Mouse (Mus musculus): ENCODE measurements at regions not wholly inside any gene's neighbourhood (a gene's known extent, or its start where the extent isn't known, plus 50 kb on each side); places are given as distances from the start of the nearest gene placed in this dataset.

DNA sequence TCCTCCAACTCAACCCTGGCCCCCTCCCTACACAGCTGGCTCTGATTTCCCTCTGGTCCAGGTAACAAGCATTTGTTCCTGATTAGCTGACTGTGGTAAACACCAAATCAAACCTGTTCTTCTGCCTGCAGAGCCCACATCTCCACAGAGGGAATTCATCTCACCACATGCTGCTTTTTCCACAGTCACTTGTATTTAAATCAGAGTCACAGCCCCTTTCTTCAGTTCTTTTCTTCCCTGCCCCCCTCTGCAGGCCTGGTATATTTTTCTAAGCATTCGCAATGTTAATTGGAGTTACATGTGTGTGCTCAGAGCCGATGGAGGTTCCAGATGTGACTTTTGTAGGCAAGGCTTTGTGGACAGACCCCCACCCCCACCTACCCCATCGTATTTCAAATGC is 221.5 kb upstream of the Sox11 start:
- TF ChIP-seq CTCF (IDR thresholded peaks at IDR 0.05; ENCODE audit: extremely low read depth, insufficient read length, insufficient replicate concordance, low read depth, low read length) (no peak), POLR2A (IDR thresholded peaks at IDR 0.05; ENCODE audit: low read depth, low read length) (no peak)
- Histone ChIP-seq H3K4me3 (ENCODE audit: low read depth, low read length) (no peak overlapping the region), H3K27ac (ENCODE audit: insufficient read depth, low read depth, low read length) (no peak overlapping the region), H3K27me3 (ENCODE audit: control insufficient read depth, insufficient read depth, low read length) (no peaks in the 10 kb centered on the region), H3K4me1 (ENCODE audit: control insufficient read depth, insufficient read depth, insufficient read length, low read length) (no peaks in the 10 kb centered on the region), H3K36me3 (ENCODE audit: control insufficient read depth, insufficient read depth, low read length) (no peaks in the 10 kb centered on the region)
- WGBS = 68% methylated on average over 3 of the region's 3 CpGs

DNA sequence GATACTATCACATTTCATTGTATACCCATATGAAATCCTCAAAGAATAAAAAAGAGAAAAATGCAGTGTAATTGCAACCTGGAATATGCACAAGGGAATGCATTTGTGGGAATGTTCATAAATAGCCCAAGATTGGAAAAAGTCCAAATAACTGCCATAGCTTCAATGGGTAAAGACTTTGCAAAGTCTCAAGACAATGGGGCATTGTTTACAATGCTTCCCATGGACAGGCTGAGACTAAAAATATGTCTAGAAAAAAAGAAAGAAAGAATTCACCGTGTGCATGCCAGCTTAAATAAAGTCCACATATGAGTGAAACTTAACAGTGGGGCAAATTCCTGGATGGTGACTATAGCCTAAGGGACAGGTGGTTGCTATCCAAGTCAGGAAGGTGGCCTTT is 210.4 kb upstream of the Sox11 start:
- WGBS = 33% methylated on average over 1 of the region's 1 CpGs
- H3K27me3 ChIP-seq (ENCODE audit: control insufficient read depth, insufficient read depth, low read length) = no peaks in the 10 kb centered on the region
- H3K36me3 ChIP-seq (ENCODE audit: control insufficient read depth, insufficient read depth, low read length) = no peaks in the 10 kb centered on the region
- no peak overlapping the region for H3K27ac ChIP-seq (ENCODE audit: insufficient read depth, low read depth, low read length)
- H3K4me1 ChIP-seq (ENCODE audit: control insufficient read depth, insufficient read depth, insufficient read length, low read length) = no peaks in the 10 kb centered on the region
- TF ChIP-seq CTCF (IDR thresholded peaks at IDR 0.05; ENCODE audit: extremely low read depth, insufficient read length, insufficient replicate concordance, low read depth, low read length) (no peak), POLR2A (IDR thresholded peaks at IDR 0.05; ENCODE audit: low read depth, low read length) (no peak)
- H3K4me3 ChIP-seq (ENCODE audit: low read depth, low read length) = no peak overlapping the region

GRCm38 (mm10) chr12:27538210-27538609 is 195.8 kb upstream of the Sox11 start:
- no peaks in the 10 kb centered on the region for H3K27me3 ChIP-seq (ENCODE audit: control insufficient read depth, insufficient read depth, low read length)
- no peaks in the 10 kb centered on the region for H3K36me3 ChIP-seq (ENCODE audit: control insufficient read depth, insufficient read depth, low read length)
- H3K4me3 ChIP-seq (ENCODE audit: low read depth, low read length) = no peak overlapping the region
- TF ChIP-seq POLR2A (IDR thresholded peaks at IDR 0.05; ENCODE audit: low read depth, low read length) (no peak), CTCF (IDR thresholded peaks at IDR 0.05; ENCODE audit: extremely low read depth, insufficient read length, insufficient replicate concordance, low read depth, low read length) (no peak)
- H3K27ac ChIP-seq (ENCODE audit: insufficient read depth, low read depth, low read length) = no peak overlapping the region
- WGBS = 29% methylated on average over 4 of the region's 4 CpGs
- H3K4me1 ChIP-seq (ENCODE audit: control insufficient read depth, insufficient read depth, insufficient read length, low read length) = no peaks in the 10 kb centered on the region

DNA sequence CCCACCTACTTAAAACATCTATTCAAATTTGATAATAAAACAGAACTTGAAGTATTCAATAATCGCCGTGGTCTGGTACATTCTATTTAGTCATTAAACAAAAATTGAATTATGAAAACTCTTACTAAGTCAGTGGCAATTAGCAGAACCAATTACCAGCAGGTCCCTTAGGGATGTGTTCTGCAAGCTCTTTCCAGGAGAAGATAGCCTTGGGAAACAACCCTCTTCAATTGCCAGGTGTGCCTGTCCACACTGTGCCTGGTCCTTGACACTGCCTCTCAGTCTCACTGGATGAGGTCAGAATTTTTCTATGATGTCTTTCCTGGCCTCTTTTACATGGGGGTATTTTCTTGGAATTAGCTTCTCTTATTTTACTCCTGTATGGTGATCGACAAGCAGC is 195.1 kb upstream of the Sox11 start:
- no peaks in the 10 kb centered on the region for H3K27me3 ChIP-seq (ENCODE audit: control insufficient read depth, insufficient read depth, low read length)
- H3K36me3 ChIP-seq (ENCODE audit: control insufficient read depth, insufficient read depth, low read length) = no peaks in the 10 kb centered on the region
- TF ChIP-seq POLR2A (IDR thresholded peaks at IDR 0.05; ENCODE audit: low read depth, low read length) = no peak
- no peak for TF ChIP-seq CTCF (IDR thresholded peaks at IDR 0.05; ENCODE audit: extremely low read depth, insufficient read length, insufficient replicate concordance, low read depth, low read length)
- no peak overlapping the region for H3K27ac ChIP-seq (ENCODE audit: insufficient read depth, low read depth, low read length)
- 85% methylated on average over 3 of the region's 3 CpGs for WGBS
- H3K4me3 ChIP-seq (ENCODE audit: low read depth, low read length) = no peak overlapping the region
- no peaks in the 10 kb centered on the region for H3K4me1 ChIP-seq (ENCODE audit: control insufficient read depth, insufficient read depth, insufficient read length, low read length)

DNA sequence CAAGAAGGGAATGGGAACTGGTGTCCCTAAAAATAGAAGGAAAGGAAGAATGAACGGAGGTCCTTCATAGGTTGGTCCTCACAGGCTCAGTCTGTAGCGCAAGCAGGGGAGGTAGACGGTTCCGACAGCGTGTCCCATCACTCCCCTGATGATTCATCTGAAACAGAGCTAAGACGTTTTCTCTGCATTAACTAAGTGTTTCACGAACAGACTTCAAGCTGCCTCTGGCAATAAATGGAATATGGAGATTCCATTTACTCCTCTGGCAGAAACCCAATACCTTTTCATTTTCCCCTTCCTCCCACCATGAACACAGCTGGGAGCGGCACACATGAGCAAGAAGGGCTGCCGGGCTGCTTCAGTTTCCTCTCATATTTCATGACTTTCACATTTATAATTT is 194.6 kb upstream of the Sox11 start:
- 60% methylated on average over 9 of the region's 9 CpGs for WGBS
- Histone ChIP-seq H3K36me3 (ENCODE audit: control insufficient read depth, insufficient read depth, low read length) (no peaks in the 10 kb centered on the region), H3K4me3 (ENCODE audit: low read depth, low read length) (no peak overlapping the region), H3K27ac (ENCODE audit: insufficient read depth, low read depth, low read length) (no peak overlapping the region), H3K27me3 (ENCODE audit: control insufficient read depth, insufficient read depth, low read length) (no peaks in the 10 kb centered on the region), H3K4me1 (ENCODE audit: control insufficient read depth, insufficient read depth, insufficient read length, low read length) (no peaks in the 10 kb centered on the region)
- TF ChIP-seq POLR2A (IDR thresholded peaks at IDR 0.05; ENCODE audit: low read depth, low read length) = no peak

DNA sequence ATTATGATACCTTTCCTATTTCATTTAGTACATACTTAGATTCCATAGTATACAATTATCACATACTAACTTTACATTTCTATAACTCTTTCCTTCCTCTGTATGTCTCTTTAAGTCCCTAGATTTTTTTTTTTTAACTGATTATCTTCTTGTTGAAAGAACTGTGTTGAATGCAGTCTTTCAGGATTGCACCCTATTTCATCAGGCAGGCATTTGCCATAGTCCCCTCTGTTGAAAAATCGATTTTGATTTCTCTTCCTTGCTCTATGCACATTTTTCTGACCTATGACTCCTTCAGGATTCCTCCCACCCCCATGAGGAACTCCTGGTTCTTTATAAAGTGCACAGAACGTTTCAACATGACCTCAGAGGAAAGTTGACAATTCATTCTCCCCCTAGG is 183.2 kb upstream of the Sox11 start:
- TF ChIP-seq CTCF (IDR thresholded peaks at IDR 0.05; ENCODE audit: extremely low read depth, insufficient read length, insufficient replicate concordance, low read depth, low read length) (no peak), POLR2A (IDR thresholded peaks at IDR 0.05; ENCODE audit: low read depth, low read length) (no peak)
- Histone ChIP-seq H3K4me3 (ENCODE audit: low read depth, low read length) (no peak overlapping the region), H3K36me3 (ENCODE audit: control insufficient read depth, insufficient read depth, low read length) (no peaks in the 10 kb centered on the region), H3K27ac (ENCODE audit: insufficient read depth, low read depth, low read length) (no peak overlapping the region), H3K4me1 (ENCODE audit: control insufficient read depth, insufficient read depth, insufficient read length, low read length) (no peaks in the 10 kb centered on the region), H3K27me3 (ENCODE audit: control insufficient read depth, insufficient read depth, low read length) (no peaks in the 10 kb centered on the region)
- WGBS = 36% methylated on average over 2 of the region's 2 CpGs

- Histone ChIP-seq H3K4me1 (ENCODE audit: control insufficient read depth, insufficient read depth, insufficient read length, low read length) (no peaks in the 10 kb centered on the region), H3K27ac (ENCODE audit: insufficient read depth, low read depth, low read length) (no peak overlapping the region), H3K4me3 (ENCODE audit: low read depth, low read length) (no peak overlapping the region), H3K36me3 (ENCODE audit: control insufficient read depth, insufficient read depth, low read length) (no peaks in the 10 kb centered on the region), H3K27me3 (ENCODE audit: control insufficient read depth, insufficient read depth, low read length) (no peaks in the 10 kb centered on the region)
- TF ChIP-seq CTCF (IDR thresholded peaks at IDR 0.05; ENCODE audit: extremely low read depth, insufficient read length, insufficient replicate concordance, low read depth, low read length) = no peak
- WGBS = 77% methylated on average over 3 of the region's 3 CpGs
These were observed 170.9 kb upstream of the Sox11 start for GRCm38 (mm10) chr12:27513253-27513652.

GRCm38 (mm10) chr12:27508226-27508560 is 165.8 kb upstream of the Sox11 start:
- H3K27me3 ChIP-seq (ENCODE audit: control insufficient read depth, insufficient read depth, low read length) = no peaks in the 10 kb centered on the region
- no peaks in the 10 kb centered on the region for H3K36me3 ChIP-seq (ENCODE audit: control insufficient read depth, insufficient read depth, low read length)
- H3K4me1 ChIP-seq (ENCODE audit: control insufficient read depth, insufficient read depth, insufficient read length, low read length) = peaks cover 5% of the 10 kb centered on the region; the same call in 1 of the 2 replicates
- no peak overlapping the region for H3K4me3 ChIP-seq (ENCODE audit: low read depth, low read length)
- no peak for TF ChIP-seq CTCF (IDR thresholded peaks at IDR 0.05; ENCODE audit: extremely low read depth, insufficient read length, insufficient replicate concordance, low read depth, low read length)
- no peak for TF ChIP-seq POLR2A (IDR thresholded peaks at IDR 0.05; ENCODE audit: low read depth, low read length)
- no peak overlapping the region for H3K27ac ChIP-seq (ENCODE audit: insufficient read depth, low read depth, low read length)

All from small intestine, adult 2 months (tissue).